Mouse (Mus musculus): ENCODE measurements at regions not wholly inside any gene's neighbourhood (a gene's known extent, or its start where the extent isn't known, plus 50 kb on each side); places are given as distances from the start of the nearest gene placed in this dataset.

DNA sequence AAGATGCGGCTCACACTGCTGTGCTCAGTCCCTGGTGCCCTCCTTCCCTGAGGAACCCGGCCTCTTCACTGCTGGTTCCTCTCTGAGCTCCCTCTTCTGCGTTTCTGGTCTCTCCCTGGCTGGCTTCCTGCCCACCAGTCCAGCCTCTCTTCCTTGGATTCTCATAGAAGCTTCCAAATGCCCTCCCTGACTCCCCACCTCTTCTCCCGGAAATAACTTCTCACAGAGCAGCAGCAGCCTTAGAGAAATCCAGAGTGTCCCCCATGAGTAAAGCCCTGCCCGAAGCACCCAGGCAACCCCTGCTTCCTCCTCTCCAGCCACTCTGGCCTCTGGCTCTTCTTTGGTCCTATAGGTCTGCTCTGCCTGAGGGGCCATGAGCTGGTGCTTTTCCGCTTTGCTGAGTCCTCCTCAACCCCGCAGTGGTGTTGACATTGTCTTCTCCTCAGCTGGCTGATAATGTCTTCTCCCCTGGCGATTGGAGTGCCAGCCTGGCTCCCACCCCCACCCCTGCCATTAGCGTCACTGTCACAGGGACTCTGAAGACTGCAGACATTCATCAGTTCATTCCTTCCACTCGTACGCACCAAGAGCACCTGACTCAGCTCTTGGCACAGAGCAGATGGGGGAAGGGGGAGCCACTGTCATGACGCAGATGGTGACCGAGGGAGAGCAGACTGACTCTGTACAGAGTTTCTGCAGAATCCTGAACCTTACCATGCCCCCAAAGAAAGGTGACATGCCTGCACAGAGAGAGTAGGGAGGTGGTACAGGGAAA, 247.1 kb downstream of the Matn1 start:
- Histone ChIP-seq H3K4me3 (ENCODE audit: low read depth, low read length) (no peak overlapping the region), H3K36me3 (ENCODE audit: insufficient read depth, low read length) (no peaks in the 10 kb centered on the region), H3K27ac (ENCODE audit: low read length) (no peak overlapping the region), H3K4me2 (replicated peaks; ENCODE audit: low read depth, low read length) (no peak overlapping the region), H3K4me1 (ENCODE audit: insufficient read depth, low read depth, low read length) (no peaks in the 10 kb centered on the region), H3K9ac (replicated peaks; ENCODE audit: low read depth) (no peak overlapping the region), H3K27me3 (replicated peaks; ENCODE audit: insufficient read depth, low read length) (no peaks in the 10 kb centered on the region), H3K9me3 (ENCODE audit: low read length) (no peaks in the 10 kb centered on the region)
- TF ChIP-seq CTCF (IDR thresholded peaks at IDR 0.05) (no peak), EP300 (IDR thresholded peaks at IDR 0.05) (no peak)
- ATAC-seq, result peak; percentile 38; the same call in 1 of the 2 replicates
- peak; percentile 9 for DNase-seq (ENCODE audit: low spot score)
- 39% methylated on average over 13 of the region's 13 CpGs for WGBS

DNA sequence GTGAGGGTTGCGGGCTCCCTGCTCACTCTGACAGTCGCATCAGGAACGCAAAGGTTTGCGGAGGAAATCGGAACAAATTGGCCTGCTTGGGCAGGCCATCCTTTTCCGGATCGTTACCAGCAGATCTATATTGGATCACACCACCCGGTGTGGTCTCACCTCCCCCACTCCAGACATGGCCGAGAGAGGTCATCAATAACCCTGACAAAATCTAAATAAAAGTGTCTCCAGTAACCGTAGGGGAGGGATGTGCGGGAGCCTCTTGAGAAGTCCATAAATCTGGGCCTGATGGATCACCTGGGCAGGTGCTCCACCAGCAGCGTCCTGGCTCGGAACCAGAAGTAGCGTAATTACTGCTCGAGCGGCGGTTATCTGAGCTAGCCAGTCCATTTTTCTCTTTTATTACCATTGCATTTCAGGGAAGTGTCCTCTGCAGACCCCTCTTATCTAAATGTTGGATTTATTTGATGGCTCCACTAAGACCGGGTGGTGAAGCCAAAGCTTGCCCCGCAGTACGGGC, 249.8 kb downstream of the Matn1 start:
- no peak for DNase-seq (ENCODE audit: low spot score)
- no peak for TF ChIP-seq CTCF (IDR thresholded peaks at IDR 0.05)
- TF ChIP-seq EP300 (IDR thresholded peaks at IDR 0.05), result no peak
- Histone ChIP-seq H3K4me2 (replicated peaks; ENCODE audit: low read depth, low read length) (no peak overlapping the region), H3K27ac (ENCODE audit: low read length) (no peak overlapping the region), H3K27me3 (replicated peaks; ENCODE audit: insufficient read depth, low read length) (no peaks in the 10 kb centered on the region), H3K4me3 (ENCODE audit: low read depth, low read length) (no peak overlapping the region), H3K9me3 (ENCODE audit: low read length) (no peaks in the 10 kb centered on the region), H3K36me3 (ENCODE audit: insufficient read depth, low read length) (no peaks in the 10 kb centered on the region), H3K4me1 (ENCODE audit: insufficient read depth, low read depth, low read length) (no peaks in the 10 kb centered on the region), H3K9ac (replicated peaks; ENCODE audit: low read depth) (no peak overlapping the region)
- WGBS, result 39% methylated on average over 20 of the region's 20 CpGs
- no peak for ATAC-seq

DNA sequence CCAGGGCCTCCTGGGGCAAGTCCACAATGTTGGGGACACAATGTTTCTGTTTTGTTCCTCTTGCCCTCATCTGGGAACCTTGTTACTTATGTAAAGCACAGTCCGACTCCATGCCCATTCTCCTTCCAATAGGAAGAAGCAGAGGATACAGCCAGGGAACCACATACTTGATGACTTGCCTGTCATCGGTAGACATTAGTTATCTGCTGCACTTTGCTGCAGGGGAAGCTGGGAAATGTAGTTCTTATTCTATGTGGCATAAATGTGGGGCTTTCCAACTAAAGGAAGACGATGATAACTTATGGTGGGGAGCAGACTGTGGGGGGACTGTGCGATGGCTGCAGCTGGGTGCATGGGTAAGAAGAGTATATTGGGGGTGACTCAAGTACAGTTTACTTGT, 252.0 kb downstream of the Matn1 start:
- Histone ChIP-seq H3K4me3 (ENCODE audit: low read depth, low read length) (no peak overlapping the region), H3K4me1 (ENCODE audit: insufficient read depth, low read depth, low read length) (no peaks in the 10 kb centered on the region), H3K9me3 (ENCODE audit: low read length) (no peaks in the 10 kb centered on the region), H3K27me3 (replicated peaks; ENCODE audit: insufficient read depth, low read length) (no peaks in the 10 kb centered on the region), H3K27ac (ENCODE audit: low read length) (no peak overlapping the region), H3K4me2 (replicated peaks; ENCODE audit: low read depth, low read length) (no peak overlapping the region), H3K36me3 (ENCODE audit: insufficient read depth, low read length) (no peaks in the 10 kb centered on the region), H3K9ac (replicated peaks; ENCODE audit: low read depth) (no peak overlapping the region)
- TF ChIP-seq CTCF (IDR thresholded peaks at IDR 0.05), result no peak
- no peak for TF ChIP-seq EP300 (IDR thresholded peaks at IDR 0.05)
- no peak for ATAC-seq
- WGBS, result 76% methylated on average over 4 of the region's 4 CpGs
- DNase-seq (ENCODE audit: low spot score), result no peak

DNA sequence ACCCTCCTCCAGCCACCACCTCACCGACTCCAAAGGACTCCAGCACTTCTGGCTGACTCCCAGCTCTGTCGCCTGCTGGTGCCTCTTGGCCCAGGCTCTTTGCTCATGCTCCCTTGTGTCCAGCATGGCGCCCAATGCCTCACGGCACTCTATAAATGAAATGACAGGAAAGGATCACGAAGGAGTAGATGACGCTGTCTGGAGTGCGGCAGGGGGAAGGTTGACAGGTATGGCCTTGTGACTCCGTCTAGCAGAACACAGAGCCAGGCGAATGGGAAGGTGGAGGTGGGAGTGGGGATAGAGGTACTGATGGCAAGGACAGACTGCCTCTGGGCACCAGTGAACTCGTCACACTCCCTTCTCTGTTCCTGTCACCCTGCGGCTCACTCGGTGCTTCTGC, 259.5 kb downstream of the Matn1 start:
- H3K36me3 ChIP-seq (ENCODE audit: insufficient read depth, low read length), result no peaks in the 10 kb centered on the region
- no peaks in the 10 kb centered on the region for H3K4me1 ChIP-seq (ENCODE audit: insufficient read depth, low read depth, low read length)
- no peaks in the 10 kb centered on the region for H3K27me3 ChIP-seq (replicated peaks; ENCODE audit: insufficient read depth, low read length)
- no peak for ATAC-seq
- no peaks in the 10 kb centered on the region for H3K9me3 ChIP-seq (ENCODE audit: low read length)
- no peak overlapping the region for H3K9ac ChIP-seq (replicated peaks; ENCODE audit: low read depth)
- H3K4me3 ChIP-seq (ENCODE audit: low read depth, low read length), result no peak overlapping the region
- 85% methylated on average over 12 of the region's 12 CpGs for WGBS
- H3K27ac ChIP-seq (ENCODE audit: low read length), result no peak overlapping the region
- DNase-seq (ENCODE audit: low spot score), result no peak
- H3K4me2 ChIP-seq (replicated peaks; ENCODE audit: low read depth, low read length), result no peak overlapping the region
- TF ChIP-seq EP300 (IDR thresholded peaks at IDR 0.05) (no peak), CTCF (IDR thresholded peaks at IDR 0.05) (no peak)

DNA sequence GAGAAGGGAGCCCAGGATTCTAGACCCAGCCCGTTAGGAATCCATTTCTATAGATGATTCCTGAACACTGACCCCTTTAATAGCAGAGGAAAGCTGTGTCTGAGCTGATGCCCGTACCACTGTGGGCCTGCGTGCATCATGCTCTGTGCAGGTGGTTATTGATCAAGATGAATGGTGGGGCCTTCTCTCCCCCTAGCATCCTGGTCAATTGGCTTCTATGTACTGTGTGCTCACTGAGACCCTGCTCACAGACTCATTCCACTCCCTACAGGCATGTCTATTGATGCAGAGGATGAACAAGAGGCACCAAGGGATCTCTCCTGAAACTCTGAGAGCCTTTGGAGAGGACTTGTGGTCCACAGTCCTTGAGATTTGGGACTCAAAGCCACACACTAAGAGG, 260.5 kb downstream of the Matn1 start:
- WGBS, result 82% methylated on average over 3 of the region's 3 CpGs
- Histone ChIP-seq H3K4me1 (ENCODE audit: insufficient read depth, low read depth, low read length) (no peaks in the 10 kb centered on the region), H3K27me3 (replicated peaks; ENCODE audit: insufficient read depth, low read length) (no peaks in the 10 kb centered on the region), H3K9ac (replicated peaks; ENCODE audit: low read depth) (no peak overlapping the region), H3K36me3 (ENCODE audit: insufficient read depth, low read length) (no peaks in the 10 kb centered on the region), H3K4me2 (replicated peaks; ENCODE audit: low read depth, low read length) (no peak overlapping the region), H3K9me3 (ENCODE audit: low read length) (no peaks in the 10 kb centered on the region), H3K4me3 (ENCODE audit: low read depth, low read length) (no peak overlapping the region), H3K27ac (ENCODE audit: low read length) (no peak overlapping the region)
- TF ChIP-seq CTCF (IDR thresholded peaks at IDR 0.05), result no peak
- no peak for TF ChIP-seq EP300 (IDR thresholded peaks at IDR 0.05)
- DNase-seq (ENCODE audit: low spot score) (no peak), ATAC-seq (no peak)

DNA sequence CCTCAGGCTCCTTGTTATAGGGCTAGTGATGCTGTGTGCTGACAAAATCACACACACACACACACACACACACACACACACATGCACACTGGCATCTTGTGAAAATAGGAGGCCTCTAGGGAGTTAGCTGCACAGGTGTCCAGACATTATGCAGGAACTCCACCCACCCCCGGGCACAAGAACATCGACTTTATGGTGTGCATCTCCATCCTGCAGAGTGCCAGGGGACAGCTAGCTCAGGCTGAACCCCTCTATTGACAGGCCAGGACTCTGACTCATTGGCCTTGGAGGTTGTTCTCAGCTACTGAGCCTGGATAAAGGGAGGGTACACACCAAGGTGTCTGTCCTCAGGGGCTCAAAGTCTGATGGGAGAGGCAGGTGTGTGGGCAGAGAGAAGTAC, 260.9 kb downstream of the Matn1 start:
- no peak overlapping the region for H3K4me2 ChIP-seq (replicated peaks; ENCODE audit: low read depth, low read length)
- TF ChIP-seq EP300 (IDR thresholded peaks at IDR 0.05) (no peak), CTCF (IDR thresholded peaks at IDR 0.05) (no peak)
- no peak overlapping the region for H3K4me3 ChIP-seq (ENCODE audit: low read depth, low read length)
- H3K36me3 ChIP-seq (ENCODE audit: insufficient read depth, low read length), result no peaks in the 10 kb centered on the region
- H3K27ac ChIP-seq (ENCODE audit: low read length), result no peak overlapping the region
- no peak for ATAC-seq
- no peak for DNase-seq (ENCODE audit: low spot score)
- H3K27me3 ChIP-seq (replicated peaks; ENCODE audit: insufficient read depth, low read length), result no peaks in the 10 kb centered on the region
- WGBS, result 77% methylated on average over 2 of the region's 2 CpGs
- no peaks in the 10 kb centered on the region for H3K9me3 ChIP-seq (ENCODE audit: low read length)
- no peaks in the 10 kb centered on the region for H3K4me1 ChIP-seq (ENCODE audit: insufficient read depth, low read depth, low read length)
- H3K9ac ChIP-seq (replicated peaks; ENCODE audit: low read depth), result no peak overlapping the region
